Mouse (Mus musculus): ENCODE data around the gene Ctns. TPM values are rescaled to one million over a fixed set of nuclear protein-coding genes. Genes with fewer than 3 reads are reported as not detected.
A peak's percentile ranks its signal among the peaks of the same experiment; 100 is the strongest.

The Ctns gene
- polyA plus RNA-seq (2015; fragmentation: Nextera tagmentation; extraction: Ambion mirVana) = 18.3 and 19.6 TPM in 2 replicates

DNA sequence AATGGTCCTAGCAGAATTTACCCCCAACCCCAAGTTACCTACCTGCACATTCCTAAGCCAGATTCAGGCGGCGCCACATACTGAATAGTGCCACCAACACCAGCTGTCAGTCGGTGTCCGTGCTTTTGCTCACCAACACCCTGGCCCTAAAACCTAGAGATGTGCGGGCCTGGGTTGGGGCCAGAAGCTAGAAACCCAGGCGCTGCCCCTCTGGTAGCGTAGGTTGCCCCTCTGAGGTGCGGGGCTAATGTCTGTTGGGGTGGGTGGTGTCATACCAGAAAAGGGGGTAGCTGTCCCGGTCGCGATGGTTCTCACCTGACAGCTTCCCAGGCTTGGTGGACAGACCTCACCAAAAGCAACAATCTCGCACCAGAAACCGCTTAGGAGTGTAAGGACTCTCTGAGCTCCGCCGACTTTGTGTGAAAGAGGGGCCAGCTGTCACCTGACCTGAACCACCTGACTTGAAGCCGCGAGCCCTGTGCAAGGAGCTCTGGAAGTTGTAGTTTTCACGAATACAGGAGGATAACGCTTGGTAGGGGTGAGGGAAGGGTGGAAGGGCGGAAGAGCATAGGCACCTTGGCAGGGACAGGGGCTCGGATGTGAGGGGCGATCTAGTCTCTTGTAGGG lies at the start of gene Ctns:
Ctns (minus strand) TSS at position 440 of the 627 bp plus-strand sequence.
- Histone ChIP-seq H3K27ac (ENCODE audit: low read length) (peak within 1 kb of the TSS; percentile 6; the same call in 1 of the 2 replicates), H3K9me3 (replicated peaks; ENCODE audit: control insufficient read depth, low read length) (no peaks in the 10 kb centered on the region), H3K36me3 (ENCODE audit: control insufficient read depth, insufficient read depth, low read length) (0 out of 2 replicates have a peak, but pooled peaks cover 3% of the 10 kb centered on the region), H3K4me3 (replicated peaks; ENCODE audit: low read length) (peak within 1 kb of the TSS; percentile 70), H3K9ac (ENCODE audit: low read length) (peak within 1 kb of the TSS; percentile 86), H3K4me1 (ENCODE audit: control insufficient read depth, insufficient read depth, low read length) (0 out of 2 replicates have a peak, but pooled peaks cover 3% of the 10 kb centered on the region), H3K27me3 (ENCODE audit: control insufficient read depth, insufficient read depth, low read length) (no peaks in the 10 kb centered on the region), H3K4me2 (ENCODE audit: low read depth, low read length) (peak within 1 kb of the TSS; percentile 91)
- WGBS = 1% methylated on average over 22 of the region's 22 CpGs
- ATAC-seq (ENCODE audit: insufficient read depth, low FRiP score) = peak; percentile 95

DNA sequence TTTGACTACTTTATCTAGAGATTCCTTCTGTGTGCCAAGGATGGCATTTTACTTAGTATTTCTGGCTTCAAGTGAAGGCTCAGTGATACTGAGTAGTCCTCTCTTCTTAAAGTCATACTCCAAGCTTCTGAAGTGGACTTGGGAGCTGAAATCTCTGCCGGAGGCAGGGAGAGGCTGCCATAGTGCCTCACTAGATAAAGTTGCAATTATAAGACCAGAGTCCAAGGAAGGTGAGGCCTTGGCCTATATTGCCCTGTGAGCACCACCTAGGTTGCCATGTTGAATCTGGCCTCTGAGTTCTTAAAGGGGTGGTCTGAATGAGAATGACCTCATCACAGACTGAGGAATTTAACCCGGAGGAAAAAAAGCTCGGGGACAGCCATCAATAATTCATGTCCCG lies 43.9 kb upstream of the Ctns start:
- H3K9ac ChIP-seq (ENCODE audit: low read length) = no peak overlapping the region
- no peaks in the 10 kb centered on the region for H3K27me3 ChIP-seq (ENCODE audit: control insufficient read depth, insufficient read depth, low read length)
- no peak overlapping the region for H3K4me3 ChIP-seq (replicated peaks; ENCODE audit: low read length)
- no peak overlapping the region for H3K4me2 ChIP-seq (ENCODE audit: low read depth, low read length)
- 85% methylated on average over 4 of the region's 4 CpGs for WGBS
- no peak overlapping the region for H3K27ac ChIP-seq (ENCODE audit: low read length)
- no peaks in the 10 kb centered on the region for H3K4me1 ChIP-seq (ENCODE audit: control insufficient read depth, insufficient read depth, low read length)
- no peaks in the 10 kb centered on the region for H3K36me3 ChIP-seq (ENCODE audit: control insufficient read depth, insufficient read depth, low read length)
- H3K9me3 ChIP-seq (replicated peaks; ENCODE audit: control insufficient read depth, low read length) = no peaks in the 10 kb centered on the region
- no peak for ATAC-seq (ENCODE audit: insufficient read depth, low FRiP score)

DNA sequence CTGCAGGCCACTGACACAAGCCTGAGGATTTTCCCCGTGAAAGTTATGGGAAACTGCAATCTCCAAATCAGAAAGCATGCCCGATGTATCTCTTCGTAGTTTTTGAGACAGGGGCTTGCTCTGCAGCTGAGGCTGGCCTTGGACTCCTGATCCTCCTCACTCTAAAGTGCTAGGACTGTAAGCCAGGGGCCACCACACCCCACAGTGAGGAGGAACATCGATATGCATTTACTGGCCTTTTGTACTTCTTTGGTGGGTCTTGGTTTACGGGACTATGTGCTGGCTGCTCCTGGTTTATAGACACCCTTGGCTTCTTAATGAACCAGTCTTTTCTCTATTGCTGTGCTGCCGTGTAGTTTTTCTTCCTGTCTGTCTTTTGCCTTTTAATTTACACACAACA lies 43.4 kb upstream of the Ctns start:
- 72% methylated on average over 6 of the region's 6 CpGs for WGBS
- Histone ChIP-seq H3K4me2 (ENCODE audit: low read depth, low read length) (no peak overlapping the region), H3K36me3 (ENCODE audit: control insufficient read depth, insufficient read depth, low read length) (no peaks in the 10 kb centered on the region), H3K4me1 (ENCODE audit: control insufficient read depth, insufficient read depth, low read length) (peaks cover under 1% of the 10 kb centered on the region; the same call in 1 of the 2 replicates), H3K27me3 (ENCODE audit: control insufficient read depth, insufficient read depth, low read length) (no peaks in the 10 kb centered on the region), H3K9ac (ENCODE audit: low read length) (no peak overlapping the region), H3K9me3 (replicated peaks; ENCODE audit: control insufficient read depth, low read length) (no peaks in the 10 kb centered on the region), H3K4me3 (replicated peaks; ENCODE audit: low read length) (no peak overlapping the region), H3K27ac (ENCODE audit: low read length) (no peak overlapping the region)
- ATAC-seq (ENCODE audit: insufficient read depth, low FRiP score) = no peak

DNA sequence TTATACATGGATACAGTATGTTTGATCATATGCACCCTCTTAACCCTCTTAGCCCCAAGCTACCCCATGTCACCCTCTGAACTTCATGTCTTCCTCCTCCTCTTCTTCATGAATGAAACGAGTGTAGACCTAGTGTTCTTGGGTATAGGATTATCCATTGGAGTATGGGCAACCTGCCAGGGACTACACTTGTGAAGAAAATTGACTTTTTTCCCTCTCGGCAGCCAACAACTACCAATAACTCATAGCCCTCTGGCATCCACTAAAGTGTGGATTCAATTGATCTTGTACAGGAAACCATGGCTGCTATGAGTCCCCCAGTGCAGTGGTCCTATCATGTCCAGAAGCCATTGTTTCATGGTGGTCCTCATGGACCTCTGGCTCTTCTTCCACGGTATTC lies 37.9 kb upstream of the Ctns start:
- Histone ChIP-seq H3K9me3 (replicated peaks; ENCODE audit: control insufficient read depth, low read length) (no peaks in the 10 kb centered on the region), H3K36me3 (ENCODE audit: control insufficient read depth, insufficient read depth, low read length) (no peaks in the 10 kb centered on the region), H3K27ac (ENCODE audit: low read length) (peak overlapping the region; percentile 69), H3K9ac (ENCODE audit: low read length) (no peak overlapping the region), H3K4me1 (ENCODE audit: control insufficient read depth, insufficient read depth, low read length) (peaks cover 16% of the 10 kb centered on the region), H3K4me3 (replicated peaks; ENCODE audit: low read length) (no peak overlapping the region), H3K27me3 (ENCODE audit: control insufficient read depth, insufficient read depth, low read length) (no peaks in the 10 kb centered on the region), H3K4me2 (ENCODE audit: low read depth, low read length) (no peak overlapping the region)
- 47% methylated on average over 3 of the region's 3 CpGs for WGBS
- peak; percentile 3; the same call in 1 of the 2 replicates for ATAC-seq (ENCODE audit: insufficient read depth, low FRiP score)

DNA sequence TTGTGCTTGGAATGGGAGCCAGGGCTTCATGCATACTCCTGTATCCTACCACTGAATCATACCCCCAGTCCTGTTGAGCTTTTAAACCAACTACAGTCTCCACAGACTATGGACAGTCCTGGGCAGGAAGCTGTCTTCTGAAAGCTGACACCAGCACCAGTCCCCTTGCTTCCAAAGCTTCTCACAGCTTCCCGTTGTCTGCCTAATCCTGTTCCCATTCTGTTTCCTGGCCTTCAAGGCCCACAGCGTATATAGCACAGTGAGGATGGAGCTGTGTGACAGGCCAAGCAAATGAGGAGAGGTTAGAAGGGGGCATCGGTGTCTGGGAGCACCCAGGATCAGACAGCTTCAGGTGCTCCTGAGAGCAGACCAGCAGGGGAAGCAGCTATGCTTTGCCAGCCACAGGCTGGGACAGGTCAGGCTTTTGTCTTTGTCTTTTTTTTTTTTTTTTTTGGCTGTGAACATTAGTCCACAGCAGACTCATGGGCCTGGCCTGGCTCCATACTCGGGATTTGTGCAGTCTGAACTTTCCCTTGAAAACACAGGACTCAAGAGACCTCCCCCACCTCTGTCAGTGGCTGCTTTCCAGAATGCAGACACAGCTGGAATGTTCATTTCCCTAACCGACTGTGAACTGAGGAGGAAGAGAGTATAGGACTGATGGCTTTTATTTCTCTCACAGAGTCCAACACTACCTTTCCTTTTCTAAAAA lies 37.3 kb upstream of the Ctns start:
- Histone ChIP-seq H3K36me3 (ENCODE audit: control insufficient read depth, insufficient read depth, low read length) (no peaks in the 10 kb centered on the region), H3K4me2 (ENCODE audit: low read depth, low read length) (no peak overlapping the region), H3K9me3 (replicated peaks; ENCODE audit: control insufficient read depth, low read length) (no peaks in the 10 kb centered on the region), H3K4me1 (ENCODE audit: control insufficient read depth, insufficient read depth, low read length) (peaks cover 16% of the 10 kb centered on the region), H3K9ac (ENCODE audit: low read length) (peak overlapping the region; percentile 22; the same call in 1 of the 2 replicates), H3K27me3 (ENCODE audit: control insufficient read depth, insufficient read depth, low read length) (no peaks in the 10 kb centered on the region), H3K27ac (ENCODE audit: low read length) (peak overlapping the region; percentile 87), H3K4me3 (replicated peaks; ENCODE audit: low read length) (no peak overlapping the region)
- 17% methylated on average over 5 of the region's 5 CpGs for WGBS
- ATAC-seq (ENCODE audit: insufficient read depth, low FRiP score) = peak; percentile 84; the same call in 1 of the 2 replicates

DNA sequence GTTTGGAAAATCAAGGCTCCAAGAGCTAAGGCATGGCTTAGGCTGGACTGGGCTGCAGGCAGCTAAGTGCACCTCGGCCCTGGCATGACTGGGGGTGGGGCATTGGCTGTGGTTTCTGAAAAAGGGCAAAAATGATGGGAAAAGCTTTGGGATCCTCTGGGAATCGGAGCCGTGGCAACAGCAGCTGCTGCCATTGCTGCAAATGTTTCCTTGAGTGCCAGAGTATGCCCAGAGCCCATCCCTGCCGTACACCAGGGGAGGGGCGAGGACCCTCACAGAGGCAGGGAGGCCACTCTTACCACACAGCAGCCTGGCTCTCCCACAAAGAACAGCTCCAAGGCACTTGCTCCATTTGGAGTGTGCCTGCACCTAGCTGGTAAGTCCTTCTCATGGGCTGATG lies 35.1 kb upstream of the Ctns start, which contains the start of gene Trpv1:
Trpv1 (plus strand) TSS at position 301 of the 400 bp plus-strand sequence.
- WGBS = 71% methylated on average over 5 of the region's 5 CpGs
- Histone ChIP-seq H3K9ac (ENCODE audit: low read length) (no peak within 1 kb of the TSS), H3K36me3 (ENCODE audit: control insufficient read depth, insufficient read depth, low read length) (no peaks in the 10 kb centered on the region), H3K27ac (ENCODE audit: low read length) (no peak within 1 kb of the TSS), H3K4me1 (ENCODE audit: control insufficient read depth, insufficient read depth, low read length) (peaks cover 16% of the 10 kb centered on the region), H3K27me3 (ENCODE audit: control insufficient read depth, insufficient read depth, low read length) (no peaks in the 10 kb centered on the region), H3K4me3 (replicated peaks; ENCODE audit: low read length) (no peak within 1 kb of the TSS), H3K4me2 (ENCODE audit: low read depth, low read length) (no peak within 1 kb of the TSS), H3K9me3 (replicated peaks; ENCODE audit: control insufficient read depth, low read length) (no peaks in the 10 kb centered on the region)
- ATAC-seq (ENCODE audit: insufficient read depth, low FRiP score) = no peak

DNA sequence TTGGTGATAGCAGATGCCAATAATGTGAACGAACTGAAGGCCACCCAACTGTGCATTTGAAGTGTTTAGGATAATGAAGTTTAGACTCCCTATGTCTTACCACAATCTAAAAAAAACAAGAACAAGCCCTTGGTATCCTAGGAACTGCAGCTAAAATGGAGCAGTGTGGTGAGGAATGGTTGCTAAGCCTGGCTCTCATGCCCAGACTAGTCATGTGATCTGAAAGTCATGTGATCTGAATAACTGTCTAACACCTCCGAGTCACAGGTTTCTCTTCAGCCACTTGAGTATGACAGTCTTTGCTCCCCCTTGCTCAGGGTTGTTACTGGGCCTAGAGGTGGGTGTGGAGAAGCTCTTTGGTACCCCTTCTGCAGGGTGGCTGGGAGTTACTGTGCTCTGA lies 33.7 kb upstream of the Ctns start:
- no peak overlapping the region for H3K4me2 ChIP-seq (ENCODE audit: low read depth, low read length)
- H3K27me3 ChIP-seq (ENCODE audit: control insufficient read depth, insufficient read depth, low read length) = no peaks in the 10 kb centered on the region
- H3K36me3 ChIP-seq (ENCODE audit: control insufficient read depth, insufficient read depth, low read length) = no peaks in the 10 kb centered on the region
- H3K27ac ChIP-seq (ENCODE audit: low read length) = no peak overlapping the region
- no peaks in the 10 kb centered on the region for H3K9me3 ChIP-seq (replicated peaks; ENCODE audit: control insufficient read depth, low read length)
- ATAC-seq (ENCODE audit: insufficient read depth, low FRiP score) = no peak
- H3K4me1 ChIP-seq (ENCODE audit: control insufficient read depth, insufficient read depth, low read length) = peaks cover 16% of the 10 kb centered on the region
- H3K4me3 ChIP-seq (replicated peaks; ENCODE audit: low read length) = no peak overlapping the region
- 59% methylated on average over 2 of the region's 2 CpGs for WGBS
- no peak overlapping the region for H3K9ac ChIP-seq (ENCODE audit: low read length)

DNA sequence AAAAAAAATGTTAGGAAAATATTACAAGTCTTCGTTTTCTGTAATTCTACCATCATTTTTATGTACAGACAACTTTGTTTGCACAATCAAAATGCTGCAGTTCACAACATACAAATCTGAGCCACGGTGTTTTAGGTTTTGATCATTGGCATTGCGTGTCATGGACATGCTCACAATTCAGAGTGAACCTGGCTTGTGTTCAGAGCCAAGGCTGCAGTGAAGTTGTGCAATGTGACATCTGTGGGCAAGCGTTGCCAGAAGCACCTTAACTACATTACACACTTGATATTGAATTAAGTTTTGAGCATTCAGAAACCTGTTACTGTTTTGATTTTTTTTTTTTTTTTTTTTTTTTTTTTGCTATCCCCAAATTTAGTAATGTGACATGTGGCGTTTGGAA lies 31.2 kb upstream of the Ctns start:
- no peak for ATAC-seq (ENCODE audit: insufficient read depth, low FRiP score)
- no peak overlapping the region for H3K4me2 ChIP-seq (ENCODE audit: low read depth, low read length)
- H3K4me1 ChIP-seq (ENCODE audit: control insufficient read depth, insufficient read depth, low read length) = no peaks in the 10 kb centered on the region
- no peaks in the 10 kb centered on the region for H3K9me3 ChIP-seq (replicated peaks; ENCODE audit: control insufficient read depth, low read length)
- H3K27ac ChIP-seq (ENCODE audit: low read length) = no peak overlapping the region
- no peaks in the 10 kb centered on the region for H3K27me3 ChIP-seq (ENCODE audit: control insufficient read depth, insufficient read depth, low read length)
- no peak overlapping the region for H3K4me3 ChIP-seq (replicated peaks; ENCODE audit: low read length)
- WGBS = 85% methylated on average over 5 of the region's 5 CpGs
- H3K9ac ChIP-seq (ENCODE audit: low read length) = no peak overlapping the region
- H3K36me3 ChIP-seq (ENCODE audit: control insufficient read depth, insufficient read depth, low read length) = no peaks in the 10 kb centered on the region

DNA sequence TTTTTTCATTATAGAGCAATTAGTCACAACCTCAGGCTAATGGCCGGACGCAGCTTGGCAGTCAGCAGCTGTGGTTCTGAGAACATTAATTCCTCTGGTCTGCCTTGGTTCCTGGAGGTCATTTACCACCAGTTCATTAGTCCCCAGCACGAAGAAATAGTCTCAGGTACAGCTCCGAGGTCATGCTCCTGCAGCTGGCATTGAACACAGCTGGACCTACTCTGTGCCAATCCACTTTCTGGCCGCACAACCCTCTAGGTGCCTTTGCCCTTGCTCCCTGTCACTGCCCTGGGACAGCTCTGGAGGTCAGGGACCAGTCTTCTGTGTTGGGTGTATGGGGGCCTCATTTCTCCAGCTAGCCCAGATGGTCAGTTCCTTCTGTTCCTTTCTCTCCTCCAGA lies 30.0 kb upstream of the Ctns start:
- Histone ChIP-seq H3K4me1 (ENCODE audit: control insufficient read depth, insufficient read depth, low read length) (no peaks in the 10 kb centered on the region), H3K27me3 (ENCODE audit: control insufficient read depth, insufficient read depth, low read length) (no peaks in the 10 kb centered on the region), H3K9ac (ENCODE audit: low read length) (no peak overlapping the region), H3K9me3 (replicated peaks; ENCODE audit: control insufficient read depth, low read length) (no peaks in the 10 kb centered on the region), H3K4me2 (ENCODE audit: low read depth, low read length) (no peak overlapping the region), H3K27ac (ENCODE audit: low read length) (no peak overlapping the region), H3K36me3 (ENCODE audit: control insufficient read depth, insufficient read depth, low read length) (no peaks in the 10 kb centered on the region), H3K4me3 (replicated peaks; ENCODE audit: low read length) (no peak overlapping the region)
- WGBS = 68% methylated on average over 5 of the region's 5 CpGs
- no peak for ATAC-seq (ENCODE audit: insufficient read depth, low FRiP score)
